Mouse (Mus musculus) spleen, postnatal 10 days (tissue): ENCODE measurements around the gene Scd2.
"Not testable (repeated sequence)": the region's sequence is repeated elsewhere in the genome, so short reads cannot be mapped to it uniquely, and the experiment has no call there.

Experiments
- DNase-seq, 2 experiments: peaks; one replicate each; pipeline ENCODE4 v3.0.0; 2021 to 2022; ENCODE audit warnings: low spot score in 2 of 2

Gene Scd2

DNA sequence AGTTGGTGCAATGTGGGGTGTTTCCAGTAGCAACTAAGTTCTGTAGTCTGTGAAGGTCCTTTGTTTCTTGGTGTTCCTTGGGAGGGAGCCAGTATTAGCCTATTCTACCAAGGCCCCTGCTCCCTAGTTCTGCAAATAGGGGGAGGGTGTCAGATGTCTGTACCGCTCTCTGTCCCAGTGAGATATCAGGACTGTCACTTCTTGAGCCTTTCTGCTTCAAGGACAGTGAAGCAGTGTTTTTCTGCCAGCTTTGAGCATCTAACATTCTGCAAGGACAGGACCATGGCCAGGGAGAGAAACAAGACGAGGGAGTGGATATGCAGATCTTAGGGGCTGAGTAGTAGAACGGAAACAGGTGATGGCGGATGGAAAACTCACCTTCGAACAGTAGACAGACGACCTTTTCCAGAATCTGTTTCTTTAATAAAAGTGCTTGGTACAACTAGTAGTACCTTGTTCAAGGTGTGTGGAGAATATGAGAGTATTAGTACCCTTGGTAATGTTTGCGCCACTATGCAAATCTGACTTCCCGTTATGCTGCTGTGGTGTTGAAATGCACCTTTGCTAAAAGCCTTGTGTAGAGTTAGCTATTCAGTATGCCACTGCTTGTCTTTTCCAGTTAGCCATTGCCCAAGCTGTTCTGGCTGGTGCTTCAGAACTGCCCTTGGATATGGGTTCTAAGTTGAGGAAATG is 3.7 kb downstream of the Scd2 start:
- no peak for DNase-seq

DNA sequence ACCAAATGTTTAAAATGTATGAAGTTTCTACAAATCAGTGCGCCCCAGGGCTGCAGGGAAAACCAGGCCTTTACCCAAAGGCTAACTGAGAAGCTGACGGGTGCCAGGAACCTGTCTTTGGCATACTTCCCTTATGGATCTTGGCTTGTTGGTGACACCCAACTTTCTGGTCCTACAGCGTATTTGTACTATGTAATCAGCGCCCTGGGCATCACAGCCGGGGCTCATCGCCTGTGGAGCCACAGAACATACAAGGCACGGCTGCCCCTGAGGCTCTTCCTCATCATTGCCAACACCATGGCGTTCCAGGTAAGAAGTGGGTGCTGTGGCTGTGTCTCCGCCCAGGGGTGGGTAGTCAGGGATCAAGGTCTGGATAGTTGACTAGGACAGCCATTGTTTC is 4.4 kb downstream of the Scd2 start:
- DNase-seq: no peak

DNA sequence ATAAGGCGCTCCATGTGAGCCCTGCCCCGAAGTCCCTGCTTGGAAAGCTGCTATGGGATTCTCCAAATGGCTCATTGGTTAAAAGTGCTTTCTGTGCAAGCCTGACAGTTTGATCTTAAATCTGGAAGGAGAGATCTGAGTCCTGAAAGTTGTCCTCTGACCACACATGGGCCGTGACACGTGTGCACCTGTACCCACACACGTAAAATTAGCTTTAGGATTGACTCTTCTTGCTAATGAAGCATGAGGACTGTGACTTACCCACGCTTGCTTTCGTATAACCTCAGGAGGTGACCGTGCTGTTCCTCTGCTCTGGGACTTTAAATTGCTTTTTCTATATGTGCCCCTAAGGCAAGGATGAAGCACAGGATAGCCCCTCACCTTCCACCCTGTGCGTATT is 5.6 kb downstream of the Scd2 start:
- peak in 1 of 2 experiments; percentile 9 for DNase-seq

DNA sequence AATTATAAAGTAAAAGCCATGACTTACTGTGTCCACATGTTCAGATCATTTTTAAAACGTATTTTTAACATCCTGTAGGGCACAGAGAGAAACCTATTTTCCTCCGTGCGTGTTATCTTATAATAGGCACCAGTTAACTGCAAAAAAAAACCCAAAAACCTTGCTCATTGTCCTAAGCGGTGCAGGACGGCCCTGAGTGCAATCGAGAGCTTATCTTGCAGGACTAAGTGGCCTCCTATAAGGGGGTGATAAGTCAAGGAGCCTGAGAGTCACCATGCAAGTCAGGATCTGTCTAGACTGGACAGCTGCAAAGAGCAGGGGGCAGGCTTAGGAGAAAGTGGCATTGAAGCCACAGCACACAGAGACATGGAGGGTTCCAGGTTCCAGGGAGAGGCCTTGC is 6.4 kb downstream of the Scd2 start:
- no peak for DNase-seq

DNA sequence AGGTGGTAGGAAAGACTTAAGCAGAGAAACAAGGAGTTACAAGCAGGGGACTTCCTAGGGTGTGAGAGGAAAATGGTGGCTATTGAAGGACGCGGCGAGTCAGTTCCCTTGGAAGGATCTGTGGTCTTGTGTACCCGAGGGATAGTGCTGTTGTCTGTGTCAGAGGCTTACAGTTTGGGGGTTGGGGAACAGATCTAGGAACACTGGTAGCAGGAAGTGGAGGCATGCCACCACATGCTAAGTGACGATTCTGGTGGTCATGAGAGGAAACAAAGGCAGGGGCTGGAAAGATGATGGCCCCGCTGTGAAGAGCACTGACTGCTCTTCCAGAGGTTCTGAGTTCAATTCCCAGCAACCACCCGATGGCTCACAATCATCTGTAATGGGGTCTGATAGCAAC is 7.0 kb downstream of the Scd2 start:
- no peak for DNase-seq

DNA sequence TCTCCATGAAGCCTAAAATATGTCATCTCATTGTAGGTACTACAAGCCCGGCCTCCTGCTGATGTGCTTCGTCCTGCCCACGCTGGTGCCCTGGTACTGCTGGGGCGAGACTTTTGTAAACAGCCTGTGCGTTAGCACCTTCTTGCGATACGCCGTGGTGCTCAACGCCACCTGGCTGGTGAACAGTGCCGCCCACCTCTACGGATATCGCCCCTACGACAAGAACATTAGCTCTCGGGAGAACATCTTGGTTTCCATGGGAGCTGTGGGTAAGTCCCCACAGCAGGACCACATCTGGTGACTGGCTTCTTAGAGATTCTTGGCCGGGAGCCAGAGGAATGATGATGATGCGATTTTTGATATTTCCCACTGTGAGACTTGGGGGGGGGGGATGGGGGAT is 7.7 kb downstream of the Scd2 start:
- DNase-seq: peak in 1 of 2 experiments; percentile 57

DNA sequence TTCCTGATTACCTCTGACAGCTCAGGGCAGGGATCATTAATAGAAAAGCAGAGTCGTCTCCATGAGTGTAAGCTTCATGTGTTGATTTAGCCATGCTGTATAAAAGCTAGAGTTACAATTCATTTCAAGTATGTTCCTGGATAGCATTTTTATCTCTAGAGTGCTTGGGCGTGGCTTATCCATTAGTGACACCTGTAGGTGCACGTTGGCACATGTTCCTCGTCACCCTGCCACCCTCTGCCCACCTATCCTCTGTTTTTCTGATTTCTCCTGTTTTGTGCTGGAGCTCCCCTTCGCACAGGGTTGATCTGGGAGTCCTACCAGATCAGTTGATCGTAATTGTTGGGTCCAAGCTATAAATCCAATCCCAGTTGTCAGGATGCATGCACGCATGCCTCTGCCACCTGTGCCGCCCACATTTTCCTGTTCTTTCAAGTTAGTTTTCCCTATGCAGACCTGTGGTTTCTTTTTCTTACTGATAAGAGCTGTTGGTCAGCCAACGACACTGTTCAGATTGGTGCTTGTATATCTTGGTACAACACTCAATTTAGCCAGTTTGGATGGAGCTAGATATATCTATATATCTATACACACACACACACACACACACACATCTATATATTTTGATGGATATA is 8.3 kb downstream of the Scd2 start:
- DNase-seq: no peak

DNA sequence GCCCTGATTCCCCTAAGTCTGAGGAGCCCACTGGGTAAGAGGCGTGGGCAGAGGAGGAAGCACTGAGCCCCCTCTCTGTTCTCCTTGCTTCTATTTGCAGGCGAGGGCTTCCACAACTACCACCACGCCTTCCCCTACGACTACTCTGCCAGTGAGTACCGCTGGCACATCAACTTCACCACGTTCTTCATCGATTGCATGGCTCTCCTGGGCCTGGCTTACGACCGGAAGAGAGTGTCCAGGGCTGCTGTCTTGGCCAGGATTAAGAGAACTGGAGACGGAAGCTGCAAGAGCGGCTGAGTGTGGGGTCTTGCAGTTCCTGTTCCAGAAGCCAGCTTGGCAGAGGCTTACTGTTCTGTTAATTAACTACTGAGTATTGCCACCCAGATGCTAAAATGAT is 9.4 kb downstream of the Scd2 start:
- DNase-seq: no peak

DNA sequence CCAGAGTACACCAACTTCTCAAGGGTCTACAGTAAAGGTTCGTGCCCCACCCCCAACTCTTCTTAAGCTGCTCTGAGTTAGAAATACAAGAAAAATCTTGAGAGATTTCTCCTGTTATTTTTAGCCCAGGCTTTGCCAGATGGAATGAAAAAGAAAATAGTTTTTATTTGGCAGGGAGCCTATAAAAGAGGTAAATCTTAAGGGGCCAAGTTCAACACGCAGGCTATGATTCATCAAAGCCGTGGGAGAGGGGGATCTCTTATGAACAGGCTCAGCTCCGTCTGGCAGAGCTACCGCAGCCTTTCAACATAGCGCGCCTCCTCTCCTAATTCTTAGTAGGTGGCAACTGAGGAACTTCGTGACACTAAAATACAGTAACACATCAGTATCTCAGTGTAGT is 10.0 kb downstream of the Scd2 start:
- DNase-seq: no peak

DNA sequence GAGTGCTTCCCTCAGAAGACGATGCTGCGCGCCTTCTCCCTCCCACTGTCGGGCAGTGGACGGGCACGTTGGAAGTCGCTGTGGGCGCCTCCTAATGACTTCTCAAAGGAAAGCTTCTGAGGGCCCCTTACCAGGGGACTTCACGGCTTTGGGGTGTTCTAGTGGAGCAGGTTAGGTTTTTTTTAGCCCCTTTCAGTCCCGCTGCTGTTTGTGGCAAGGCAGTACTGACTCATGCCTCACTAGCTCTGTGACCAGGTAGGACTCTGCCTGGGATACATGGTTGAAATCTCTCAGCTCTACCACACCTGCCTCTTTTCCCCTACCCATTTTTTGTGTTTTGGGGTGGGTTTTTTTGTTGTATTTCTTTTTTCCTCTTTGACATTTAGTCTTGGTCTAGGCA is 10.9 kb downstream of the Scd2 start:
- no peak for DNase-seq

DNA sequence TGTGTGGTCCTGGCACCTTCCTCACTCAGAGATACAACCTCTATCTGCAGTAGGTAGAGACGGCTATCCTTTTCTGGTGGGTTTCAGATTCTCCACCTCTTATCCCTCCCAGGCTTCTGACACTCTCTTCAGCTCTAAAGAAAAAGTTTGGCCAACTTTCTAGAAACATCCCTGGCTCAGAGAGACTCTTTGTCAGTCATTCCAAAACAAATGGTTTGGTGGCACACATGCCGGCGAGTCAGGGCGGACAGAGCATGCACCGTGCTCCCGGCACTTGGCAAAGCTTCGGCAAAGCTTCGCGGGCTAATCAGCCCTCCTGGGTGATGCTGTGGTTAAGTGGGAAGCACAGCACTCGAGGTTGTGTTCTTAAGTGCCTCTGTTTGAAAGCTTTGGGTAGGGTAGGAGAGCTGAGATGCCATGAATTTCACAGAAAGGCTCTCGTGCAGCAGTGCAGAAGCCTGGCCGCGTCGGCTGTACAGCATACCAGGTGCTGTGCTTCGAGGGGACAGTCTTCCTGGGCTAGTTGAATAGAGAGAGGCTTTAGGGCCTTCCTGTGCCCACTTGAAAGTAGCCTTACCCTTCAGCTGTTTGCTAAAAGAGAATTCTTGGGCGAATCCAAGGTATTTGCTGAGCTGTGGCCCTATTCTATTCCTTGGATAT is 11.5 kb downstream of the Scd2 start:
- no peak for DNase-seq

DNA sequence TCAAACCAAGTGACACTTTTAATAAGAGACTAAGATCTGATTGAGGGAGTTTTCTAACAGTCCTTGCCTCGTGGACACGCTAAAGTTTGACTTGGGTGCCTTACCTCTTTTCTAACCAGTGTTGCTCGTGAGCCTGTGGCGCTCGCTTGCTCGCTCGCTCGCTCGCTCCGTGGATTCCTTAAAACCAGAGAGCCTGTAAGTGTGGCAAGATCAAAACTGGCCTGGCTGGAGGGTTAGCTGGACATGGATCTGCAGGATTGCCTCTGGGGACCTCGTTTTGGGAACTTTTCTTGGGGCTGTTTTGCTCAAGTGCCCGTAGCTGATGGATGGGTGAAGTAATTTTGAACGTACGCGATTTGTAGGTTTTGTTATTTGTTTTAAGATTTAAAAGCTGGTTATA is 12.2 kb downstream of the Scd2 start:
- DNase-seq: no peak

DNA sequence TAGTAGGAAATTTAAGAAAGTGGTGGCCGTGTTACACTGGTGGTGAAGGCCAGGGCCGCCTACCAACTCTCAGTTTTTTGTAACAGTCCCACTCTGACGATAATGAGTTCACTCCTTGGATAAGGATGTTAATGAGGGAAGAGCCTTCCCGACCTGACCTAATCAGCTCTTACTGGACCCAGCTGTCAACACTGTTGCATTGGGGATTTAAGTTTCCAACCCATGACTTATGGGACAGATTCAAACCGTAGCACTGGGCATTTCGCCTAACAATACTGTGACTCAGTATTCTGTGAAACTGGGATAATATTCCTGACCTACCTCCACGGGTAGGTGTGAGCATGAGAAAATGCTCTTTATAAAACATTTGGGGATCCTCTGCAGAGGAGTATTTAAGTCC is 12.7 kb downstream of the Scd2 start:
- DNase-seq: no peak

DNA sequence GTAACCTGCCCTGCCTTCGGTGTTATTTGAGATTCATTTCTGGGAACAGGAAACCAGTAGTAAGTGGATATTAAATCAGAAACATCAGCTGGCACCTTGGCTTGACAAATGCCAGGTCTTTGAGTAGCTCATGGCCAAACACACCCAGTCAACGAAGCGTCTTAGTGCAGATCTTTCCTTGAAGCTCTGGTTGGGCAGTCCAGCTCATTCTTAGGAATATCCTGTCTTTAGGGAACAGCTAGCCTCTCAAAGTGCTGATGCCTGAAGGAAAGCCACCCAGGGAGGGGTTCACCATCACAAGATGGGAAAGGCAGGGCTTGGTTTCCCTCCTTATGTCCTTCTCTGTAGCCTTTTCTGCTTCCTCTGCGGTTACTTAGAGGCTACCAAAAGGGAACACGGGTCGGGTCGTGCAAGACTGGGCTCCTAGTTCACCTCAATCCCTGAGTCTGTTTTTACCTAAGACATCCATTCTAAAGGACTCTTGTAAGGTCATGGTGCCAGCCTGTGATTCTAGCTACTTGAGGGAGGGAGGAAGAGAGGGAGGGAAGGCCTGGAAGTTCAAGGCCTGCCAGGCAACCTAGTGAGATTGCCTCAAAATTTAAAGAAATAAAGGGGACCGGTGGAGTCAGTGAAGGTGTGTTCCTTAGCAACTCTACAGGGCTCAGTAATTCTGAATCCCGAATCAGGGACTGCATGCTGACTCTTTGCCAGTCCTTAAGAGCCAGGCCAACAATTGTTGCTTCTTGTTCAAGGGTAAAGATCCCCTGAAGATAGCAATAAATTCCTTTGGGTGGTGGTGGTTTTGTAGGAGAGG is 13.8 kb downstream of the Scd2 start:
- no peak for DNase-seq

DNA sequence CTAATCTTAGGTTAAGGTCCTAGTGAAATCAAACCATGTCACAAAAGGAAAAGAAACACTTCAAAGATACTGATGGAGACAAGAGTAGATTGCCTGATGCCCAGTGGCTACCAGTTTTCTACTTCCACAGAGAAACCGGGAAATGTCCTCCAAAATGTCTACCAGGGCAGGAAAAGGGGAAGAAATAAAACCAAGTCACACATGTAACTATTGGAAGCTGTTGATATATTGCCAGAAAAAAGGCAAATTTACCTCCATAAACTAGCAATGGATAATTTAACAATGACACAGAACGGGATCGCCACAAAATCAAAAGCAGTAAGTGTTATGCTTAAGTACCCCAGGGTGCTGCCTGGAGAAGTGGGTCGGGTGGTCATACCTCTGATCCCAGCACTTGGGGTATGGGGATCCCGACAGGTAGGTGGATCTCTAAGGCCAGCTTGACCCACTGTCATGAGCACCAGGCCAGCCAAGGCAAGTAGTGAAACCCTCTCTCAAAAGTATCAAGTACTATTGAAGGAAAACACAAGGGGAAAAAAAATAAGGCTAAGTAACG is 14.5 kb downstream of the Scd2 start:
- no peak for DNase-seq

DNA sequence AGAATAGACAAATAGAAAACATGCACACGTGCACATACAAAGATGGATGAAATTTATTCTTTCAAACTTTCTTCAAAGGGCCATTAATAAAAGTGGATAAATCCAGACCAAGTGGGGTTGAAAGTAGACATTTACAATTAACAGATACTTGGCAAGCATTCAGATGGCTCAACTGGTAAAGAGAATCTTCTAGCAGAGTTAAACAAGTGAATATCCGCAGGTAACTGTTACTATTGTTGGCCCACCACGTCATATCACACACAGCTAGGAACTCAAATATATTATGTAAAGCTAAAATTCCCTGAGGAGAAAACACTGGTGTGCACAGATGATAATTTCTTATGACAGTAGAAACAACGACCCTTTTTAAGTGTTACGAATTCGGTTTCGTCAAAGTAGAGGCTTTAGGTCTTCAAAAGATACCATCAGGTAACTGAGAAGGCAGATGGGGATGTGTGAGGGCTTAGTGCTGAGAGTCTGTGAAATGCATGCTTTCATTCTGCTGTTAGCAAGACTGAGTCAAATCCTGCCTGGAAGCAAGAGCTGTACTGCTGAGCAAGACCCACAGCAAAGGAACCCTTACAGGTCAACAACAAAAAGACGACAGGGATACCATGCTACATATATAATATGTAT is 15.3 kb downstream of the Scd2 start:
- DNase-seq: no peak

DNA sequence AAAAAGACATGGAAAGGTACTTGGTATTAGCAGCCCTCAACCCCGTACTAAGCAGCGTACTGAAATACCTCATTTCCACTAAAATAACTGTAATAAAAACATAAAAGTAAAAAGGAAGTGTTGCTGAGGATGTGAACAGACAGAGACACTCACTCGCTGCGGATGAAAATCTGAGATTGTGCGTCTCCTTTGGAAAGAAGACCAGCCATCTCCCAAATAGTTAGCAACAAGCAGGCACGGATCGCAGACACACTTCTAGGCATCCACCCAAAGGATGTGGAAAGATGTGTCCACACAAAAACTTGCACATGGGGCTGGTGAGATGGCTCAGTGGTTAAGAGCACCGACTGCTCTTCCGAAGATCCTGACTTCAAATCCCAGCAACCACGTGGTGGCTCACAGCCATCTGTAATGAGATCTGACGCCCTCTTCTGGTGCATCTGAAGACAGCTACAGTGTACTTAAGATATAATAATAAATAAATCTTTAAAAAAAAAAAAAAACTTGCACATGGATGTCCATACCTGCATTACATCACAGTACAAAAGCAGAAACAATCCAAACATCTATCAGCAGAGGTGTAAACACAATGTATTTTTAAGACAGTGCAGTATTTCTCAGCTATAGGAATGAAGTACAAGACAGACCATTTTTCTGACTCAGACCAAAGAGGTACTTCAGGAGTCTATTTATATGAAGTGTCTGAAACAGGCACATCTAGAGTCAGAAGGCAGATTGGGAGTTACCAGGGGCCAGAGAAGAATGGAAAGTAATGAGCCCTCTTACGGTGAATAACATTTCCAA is 16.1 kb downstream of the Scd2 start:
- no peak for DNase-seq

DNA sequence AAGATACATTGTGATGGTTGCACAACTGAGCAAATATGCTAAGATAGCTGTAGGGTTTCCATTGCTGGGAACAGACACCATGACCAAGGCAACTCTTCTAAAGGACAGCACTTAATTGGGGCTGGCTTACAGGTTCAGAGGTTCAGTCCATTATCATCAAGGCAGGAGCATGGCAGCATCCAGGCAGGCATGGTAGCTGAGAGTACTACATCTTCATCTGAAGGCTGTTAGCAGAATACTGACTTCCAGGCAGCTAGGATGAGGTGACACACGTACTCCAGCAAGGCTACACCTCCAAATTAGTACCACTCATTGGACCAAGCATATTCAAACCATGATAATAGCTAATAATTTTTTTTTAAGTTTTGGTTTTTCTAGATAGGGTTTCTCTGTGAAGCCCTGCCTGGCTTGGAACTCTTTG is 16.7 kb downstream of the Scd2 start:
- DNase-seq: not testable (repeated sequence)

DNA sequence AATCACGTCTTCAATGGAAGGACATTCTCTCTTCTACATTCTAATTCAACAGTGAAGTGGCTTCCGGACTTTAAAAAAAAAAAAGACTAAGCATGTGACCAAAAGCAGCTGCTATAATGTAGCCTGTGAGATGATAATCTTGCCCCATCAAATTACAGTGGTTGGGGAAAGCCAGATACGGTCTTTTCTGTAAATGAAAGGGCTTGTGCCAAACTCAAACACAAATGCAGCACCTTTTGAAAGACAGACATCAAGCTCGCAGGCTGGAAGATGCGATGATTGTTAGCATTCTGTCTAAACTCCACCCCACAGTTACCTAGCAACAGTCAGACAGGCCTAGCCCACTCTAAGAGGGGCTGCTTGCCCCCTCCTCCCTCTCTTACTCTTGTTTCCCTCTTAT is 17.3 kb downstream of the Scd2 start:
- no peak for DNase-seq

DNA sequence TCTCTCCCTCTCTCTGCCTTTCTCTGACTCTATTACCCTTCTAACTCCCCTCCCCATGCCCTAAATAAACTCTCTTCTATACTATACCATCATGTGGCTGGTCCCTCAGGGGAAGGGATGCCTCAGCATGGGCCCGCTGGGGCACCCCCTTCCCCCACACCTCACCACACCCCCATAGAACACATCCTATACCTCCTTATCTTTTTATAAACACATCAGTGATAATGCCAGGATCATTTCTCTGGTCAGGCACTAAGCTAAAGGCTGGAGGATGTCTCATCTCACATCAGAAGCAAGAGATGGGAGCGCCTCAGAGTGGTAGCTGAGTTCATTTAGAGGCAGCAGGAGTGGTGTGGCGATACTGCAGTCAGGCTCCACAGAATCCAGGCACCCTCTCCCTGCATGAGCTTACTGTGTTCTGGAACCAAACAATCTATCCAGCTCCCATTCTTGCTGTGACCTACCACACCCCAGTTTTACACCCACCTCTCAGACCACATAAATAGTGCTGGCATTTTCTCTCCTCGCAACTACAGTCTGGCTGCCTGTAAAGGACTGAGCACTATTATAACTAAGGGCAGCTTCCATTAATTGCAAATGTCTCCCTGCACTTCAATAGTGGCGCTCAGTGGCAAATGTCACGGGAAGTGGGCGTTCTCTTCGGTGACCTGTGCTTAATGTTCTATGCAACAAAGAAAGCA is 18.0 kb downstream of the Scd2 start:
- no peak for DNase-seq
